Mouse (Mus musculus) testis, adult 2 months (tissue): ENCODE data around the gene Rtl1. TPM values are rescaled to one million over a fixed set of nuclear protein-coding genes. Genes with fewer than 3 reads are reported as not detected.
A peak's percentile ranks its signal among the peaks of the same experiment; 100 is the strongest.

Experiments used
- H3K27ac ChIP-seq: fragments of 200-500 bp; 2 replicates; pipeline ENCODE4 v1.5.1; 2012; ENCODE audit warnings: low read depth, low read length; ENCODE audit not compliant: control insufficient read depth, insufficient read depth
- H3K27me3 ChIP-seq: fragments of 200-500 bp; 2 replicates; pipeline ENCODE4 v1.6.1; 2012; ENCODE audit warnings: mild to moderate bottlenecking, low read length, moderate library complexity; ENCODE audit not compliant: control insufficient read depth, insufficient read depth
- H3K36me3 ChIP-seq: fragments of 200-500 bp; 2 replicates; pipeline ENCODE4 v1.6.1; 2012; ENCODE audit warnings: mild to moderate bottlenecking, low read length; ENCODE audit not compliant: control insufficient read depth, insufficient read depth
- H3K4me1 ChIP-seq: fragments of 200-500 bp; 2 replicates; pipeline ENCODE4 v1.6.1; 2012; ENCODE audit warnings: low read length; ENCODE audit not compliant: control insufficient read depth, insufficient read depth
- H3K4me3 ChIP-seq: fragments of 200-500 bp; 2 replicates; pipeline ENCODE4 v1.5.1; 2012; ENCODE audit warnings: low read depth, mild to moderate bottlenecking, low read length, moderate library complexity, mixed read lengths; ENCODE audit not compliant: control insufficient read depth
- CTCF ChIP-seq: fragments of 200-500 bp; IDR thresholded peaks from 2 replicates; pipeline ENCODE4 v1.5.1; 2012; ENCODE audit warnings: low read depth, mild to moderate bottlenecking, inconsistent platforms, low read length, moderate library complexity; ENCODE audit not compliant: control insufficient read depth, insufficient read depth, insufficient replicate concordance
- POLR2A ChIP-seq: fragments of 200-500 bp; IDR thresholded peaks from 2 replicates; pipeline ENCODE4 v1.6.1; 2012; ENCODE audit warnings: low read depth, mild to moderate bottlenecking, inconsistent platforms, low read length, moderate library complexity; ENCODE audit not compliant: control insufficient read depth
- polyA plus RNA-seq: library from polyadenylated mRNA; depleted of rRNA; stranded (reverse); fragments of >200 nt; gene quantifications from 2 replicates; pipeline ENCODE4 v1.2.3, GENCODE M21; 2012

The Rtl1 gene
- polyA plus RNA-seq, 1 experiment, result not detected

DNA sequence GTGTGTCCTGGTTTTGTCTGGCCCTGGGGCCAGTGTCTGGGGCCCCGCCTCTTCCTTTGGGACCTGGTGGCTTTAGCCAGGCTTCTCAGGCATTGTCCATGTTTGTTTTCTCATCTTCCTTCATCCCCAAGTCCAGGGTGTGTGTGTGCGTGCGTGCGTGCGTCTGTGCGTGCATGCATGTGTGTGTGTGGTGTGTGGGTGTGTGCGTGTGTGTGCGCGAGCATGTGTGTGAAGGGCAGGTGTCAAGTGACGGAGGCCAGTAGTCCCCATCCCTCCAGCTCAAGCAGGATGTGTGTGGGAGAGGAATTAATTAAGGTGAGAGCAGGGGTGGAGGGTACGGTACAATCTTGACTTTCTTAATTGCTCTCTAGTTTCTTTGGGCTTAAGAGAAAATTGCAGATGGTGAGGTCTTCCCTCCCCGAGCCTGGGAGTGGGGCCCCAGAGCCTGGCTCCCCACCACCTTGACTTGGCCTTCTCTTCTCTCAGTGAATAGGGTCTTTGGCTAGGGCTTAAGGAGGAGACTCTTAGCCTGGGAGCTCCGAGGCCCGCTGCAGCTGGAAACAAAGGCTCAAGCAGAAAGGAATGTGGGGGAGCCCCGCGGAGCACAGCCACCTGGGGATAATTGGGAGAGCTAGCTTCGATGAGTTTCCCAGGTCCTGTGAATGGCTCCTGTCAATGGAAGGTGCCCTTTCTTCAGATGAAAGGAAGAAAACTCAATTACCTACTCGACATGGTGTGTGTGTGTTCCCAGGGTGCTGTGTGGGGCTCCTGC is 47.2 kb downstream of the Rtl1 start:
- Histone ChIP-seq H3K4me1 (peaks cover 9% of the 10 kb centered on the region), H3K4me3 (no peak overlapping the region)

DNA sequence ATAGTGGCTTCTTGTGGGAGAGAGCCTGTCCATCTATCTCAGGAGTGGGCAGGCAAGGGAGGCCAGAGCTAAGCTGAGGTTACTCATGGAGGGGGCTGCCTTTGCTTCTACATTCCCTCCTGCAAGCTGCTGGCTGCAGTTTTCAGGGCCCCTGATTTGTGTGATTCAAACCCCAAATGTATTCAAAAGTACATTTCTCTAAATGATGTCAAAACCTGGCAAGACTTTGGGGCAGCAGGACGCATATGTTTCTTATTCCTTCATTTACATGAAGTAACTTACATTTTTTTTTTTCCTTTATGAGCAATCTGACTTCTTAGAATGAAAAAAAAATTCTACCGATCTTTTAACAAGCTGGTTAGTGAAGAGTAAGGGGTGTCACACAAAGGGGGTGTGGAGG is 48.4 kb downstream of the Rtl1 start:
- H3K27ac ChIP-seq, result no peak overlapping the region
- H3K36me3 ChIP-seq, result no peaks in the 10 kb centered on the region
- no peak overlapping the region for H3K4me3 ChIP-seq
- TF ChIP-seq CTCF (no peak), POLR2A (no peak)
- peaks cover 9% of the 10 kb centered on the region for H3K4me1 ChIP-seq
- no peaks in the 10 kb centered on the region for H3K27me3 ChIP-seq

More for the DNA sequence above, 47.2 kb downstream of the Rtl1 start:
- Histone ChIP-seq H3K27ac (no peak overlapping the region), H3K36me3 (no peaks in the 10 kb centered on the region), H3K27me3 (no peaks in the 10 kb centered on the region)
- no peak for TF ChIP-seq POLR2A
- TF ChIP-seq CTCF, result no peak

DNA sequence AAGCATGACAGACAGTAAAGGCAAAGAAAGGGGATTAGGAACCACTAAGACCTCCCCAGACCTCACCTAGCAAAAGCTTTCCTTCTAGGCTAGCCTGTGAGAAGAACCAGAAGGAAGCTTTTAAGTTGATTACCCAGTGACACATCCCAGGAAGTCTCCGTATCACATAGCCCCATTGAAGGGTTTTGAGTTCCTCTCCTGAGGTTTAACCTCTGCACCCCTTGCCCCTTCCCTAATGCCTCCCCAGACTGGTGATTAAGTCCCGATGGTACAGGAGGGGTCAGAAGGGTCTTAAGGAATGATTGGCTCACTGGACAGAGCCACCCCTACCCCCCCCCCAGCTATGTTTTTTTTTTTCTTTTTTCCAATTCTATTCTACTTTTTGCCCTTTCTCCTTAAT is 53.0 kb downstream of the Rtl1 start:
- Histone ChIP-seq H3K36me3 (no peaks in the 10 kb centered on the region), H3K27ac (no peak overlapping the region), H3K4me3 (no peak overlapping the region), H3K4me1 (peaks cover 9% of the 10 kb centered on the region), H3K27me3 (no peaks in the 10 kb centered on the region)
- no peak for TF ChIP-seq POLR2A
- TF ChIP-seq CTCF, result no peak

DNA sequence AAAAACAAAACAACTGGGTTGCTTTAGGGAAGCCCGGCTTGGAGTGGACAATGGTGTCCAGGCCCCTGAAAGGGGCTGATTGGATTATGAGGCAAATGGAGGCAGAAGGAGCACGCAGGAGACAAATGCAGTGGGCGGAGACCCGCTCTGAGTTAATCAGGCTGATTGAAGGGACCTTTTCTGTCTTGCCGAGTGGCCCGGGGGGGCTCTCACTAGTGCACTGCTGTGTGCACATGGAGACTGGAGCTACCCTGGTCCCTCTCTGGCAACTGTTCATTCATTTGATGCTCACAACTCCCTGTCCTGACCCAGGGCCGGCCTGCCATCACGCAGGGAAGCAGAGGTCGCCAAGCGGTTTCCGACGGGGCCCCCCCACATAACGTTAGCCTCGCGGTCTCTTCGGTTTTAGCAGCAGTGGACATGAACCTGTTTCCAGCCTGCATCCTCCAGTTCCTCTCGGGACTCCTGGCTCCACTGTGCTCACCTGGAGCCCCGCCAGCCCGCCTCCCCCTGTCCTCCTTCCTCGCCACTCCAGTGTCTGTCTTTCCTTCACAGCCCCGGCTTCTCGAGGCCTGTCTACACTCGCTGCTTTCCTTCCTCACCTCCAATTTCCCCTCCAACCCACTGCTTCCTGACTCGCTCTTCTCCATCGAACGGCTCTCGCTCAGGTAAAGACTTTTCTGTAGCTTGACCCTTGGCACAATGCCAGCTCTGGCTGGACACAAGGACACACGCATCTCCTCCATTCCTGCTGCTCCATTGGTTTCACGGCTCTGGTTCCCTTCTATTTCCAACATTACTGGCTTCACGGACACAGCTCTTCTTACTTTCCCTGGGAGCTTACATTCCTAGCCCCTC is 54.0 kb downstream of the Rtl1 start:
- Histone ChIP-seq H3K36me3 (no peaks in the 10 kb centered on the region), H3K4me3 (no peak overlapping the region), H3K27me3 (no peaks in the 10 kb centered on the region), H3K4me1 (peaks cover 14% of the 10 kb centered on the region), H3K27ac (no peak overlapping the region)
- TF ChIP-seq POLR2A, result no peak
- no peak for TF ChIP-seq CTCF

DNA sequence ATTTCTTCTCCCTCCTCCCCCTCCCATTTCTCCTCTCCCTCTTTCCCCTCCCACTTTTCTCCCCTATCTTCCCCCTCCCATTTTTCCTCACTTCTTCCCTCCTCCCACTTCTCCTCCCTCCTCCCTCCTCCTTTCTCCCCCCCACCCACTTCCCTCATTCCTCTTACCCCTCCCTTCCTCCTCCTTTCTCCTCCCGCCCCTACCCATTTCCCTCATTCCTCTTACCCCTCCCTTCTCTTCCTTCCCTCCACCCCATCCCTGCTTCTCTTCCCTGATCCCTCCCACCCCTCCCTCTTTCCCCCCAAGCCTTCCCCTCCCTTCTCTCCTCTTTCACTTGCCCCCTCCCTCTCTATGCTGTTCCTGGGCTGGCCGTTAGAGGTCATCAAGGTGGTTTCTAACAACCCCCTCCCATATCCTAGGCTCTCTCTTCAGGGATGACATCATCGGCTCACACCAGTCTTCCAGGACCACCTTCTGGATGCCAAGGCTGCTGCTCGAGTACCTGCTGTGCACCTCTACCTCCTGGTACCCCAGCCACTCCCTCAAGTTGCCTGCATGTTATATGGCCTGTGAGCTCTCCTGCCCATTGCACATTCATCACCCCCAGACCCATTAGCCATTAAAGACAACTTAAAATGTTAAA is 56.7 kb downstream of the Rtl1 start:
- no peak for TF ChIP-seq POLR2A
- TF ChIP-seq CTCF, result no peak
- Histone ChIP-seq H3K27ac (no peak overlapping the region), H3K27me3 (no peaks in the 10 kb centered on the region), H3K4me3 (no peak overlapping the region), H3K36me3 (no peaks in the 10 kb centered on the region), H3K4me1 (peaks cover 15% of the 10 kb centered on the region)

DNA sequence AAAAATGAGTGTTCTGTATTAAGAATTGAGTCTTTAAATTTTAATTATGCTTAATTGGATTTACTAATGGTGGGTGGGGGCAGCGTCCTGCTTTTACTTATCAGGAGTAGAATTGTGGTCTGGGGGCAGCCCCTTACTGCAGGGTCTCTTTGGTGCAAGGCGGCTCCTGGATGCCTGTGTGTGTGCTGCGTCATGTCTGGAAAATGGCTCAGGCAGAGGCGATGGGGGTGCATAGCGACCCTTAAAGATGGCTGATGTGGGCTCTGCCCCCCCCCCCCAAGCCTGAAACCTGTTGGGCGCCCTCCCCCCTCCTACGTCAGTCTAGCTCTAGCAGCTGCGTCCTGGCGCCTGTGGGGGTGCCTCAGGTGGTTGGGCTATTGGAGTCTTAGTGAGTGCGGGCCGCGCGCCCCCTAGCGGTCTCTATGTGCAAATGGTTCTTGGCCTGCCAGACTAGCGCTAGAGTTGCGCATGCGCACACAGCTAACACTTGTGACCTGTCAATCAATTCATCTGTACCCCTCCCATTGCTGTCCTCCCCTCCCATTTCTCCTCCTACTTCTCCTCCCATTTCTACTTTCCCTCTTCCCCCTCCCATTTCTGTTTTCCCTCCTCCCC is 57.4 kb downstream of the Rtl1 start:
- TF ChIP-seq CTCF (peak; percentile 97), POLR2A (no peak)
- Histone ChIP-seq H3K4me3 (no peak overlapping the region; the same call in 1 of the 2 replicates), H3K4me1 (peaks cover 15% of the 10 kb centered on the region), H3K36me3 (no peaks in the 10 kb centered on the region), H3K27ac (no peak overlapping the region), H3K27me3 (no peaks in the 10 kb centered on the region)

DNA sequence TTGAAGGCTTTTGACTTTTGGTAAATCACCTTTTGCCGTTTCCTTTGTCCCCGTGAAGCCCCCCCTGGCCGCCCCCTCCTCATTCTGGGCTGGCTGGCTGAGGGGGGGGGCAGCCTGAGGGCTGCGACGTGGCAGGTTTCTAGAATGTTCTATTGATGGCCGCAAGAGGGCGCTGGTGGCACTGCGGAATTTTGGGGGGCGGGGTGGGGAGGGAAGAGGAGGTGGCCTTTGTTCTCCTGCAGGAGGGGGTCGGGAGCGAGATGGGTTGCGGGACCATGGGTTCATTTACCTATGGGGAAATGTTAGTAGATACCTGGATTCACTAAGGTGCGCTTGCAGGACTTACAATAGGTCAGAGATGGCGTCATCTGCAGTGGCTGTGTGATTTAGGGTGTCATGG is 58.1 kb downstream of the Rtl1 start:
- H3K27ac ChIP-seq, result no peak overlapping the region
- H3K36me3 ChIP-seq, result no peaks in the 10 kb centered on the region
- H3K27me3 ChIP-seq, result no peaks in the 10 kb centered on the region
- TF ChIP-seq CTCF, result peak; percentile 59
- no peak for TF ChIP-seq POLR2A
- peaks cover 15% of the 10 kb centered on the region for H3K4me1 ChIP-seq
- H3K4me3 ChIP-seq, result peak overlapping the region; percentile 32
